Mouse (Mus musculus) erythroid progenitor cell, adult 5-6 weeks (primary cell): ENCODE data around the gene Tcaf1. TPM values are rescaled to one million over a fixed set of nuclear protein-coding genes. Genes with fewer than 3 reads are reported as not detected.

Experiments
- ATAC-seq: replicated peaks from 2 replicates; pipeline ENCODE4 v1.8.0; 2016; ENCODE audit warnings: moderate number of reproducible peaks, mild to moderate bottlenecking, moderate TSS enrichment, inconsistent platforms; ENCODE audit not compliant: poor library complexity, low FRiP score, severe bottlenecking
- total RNA-seq, 2 experiments: library from RNA; stranded (forward) in 1 of 2; stranded (reverse) in 1 of 2; fragments of 150-400 nt in 1 of 2; fragments of 186-747, 209-891 nt in 1 of 2; gene quantifications; 2 replicates each; pipeline versions ENCODE4 v1.2.3 to v1.2.4; 2015 to 2017; ENCODE audit warnings: low replicate concordance in 2 of 2

Tcaf1 gene
- total RNA-seq (2015; ENCODE audit: low replicate concordance) (not detected in 2 replicates), total RNA-seq (2017; ENCODE audit: low replicate concordance) (not detected in 2 replicates)

GRCm38 (mm10) chr6:42709291-42710211, at the start of gene Tcaf1:
Tcaf1 (minus strand) TSS chr6:42710088.
- ATAC-seq: no peak

GRCm38 (mm10) chr6:42756104-42756503, 46.2 kb upstream of the Tcaf1 start, which contains the start of gene Olfr38:
Olfr38 (plus strand) TSS chr6:42756404.
- no peak for ATAC-seq

- no peak for ATAC-seq
Observed at GRCm38 (mm10) chr6:42747846-42748245, 38.0 kb upstream of the Tcaf1 start.

GRCm38 (mm10) chr6:42742303-42742702, 32.4 kb upstream of the Tcaf1 start:
- no peak for ATAC-seq

GRCm38 (mm10) chr6:42739071-42739470, 29.2 kb upstream of the Tcaf1 start, which contains the start of gene Olfr453:
Olfr453 (plus strand) TSS chr6:42739371.
- no peak for ATAC-seq

- no peak for ATAC-seq
Observed at GRCm38 (mm10) chr6:42717973-42718372, 8.1 kb upstream of the Tcaf1 start.

GRCm38 (mm10) chr6:42714668-42715067, 4.8 kb upstream of the Tcaf1 start:
- no peak for ATAC-seq

GRCm38 (mm10) chr6:42692517-42693190, 17.2 kb downstream of the Tcaf1 start:
- ATAC-seq: peak; percentile 34; the same call in 1 of the 2 replicates

- ATAC-seq: no peak
Observed at GRCm38 (mm10) chr6:42692154-42692516, 17.8 kb downstream of the Tcaf1 start.

- ATAC-seq: no peak
Observed at GRCm38 (mm10) chr6:42689761-42690160, 20.1 kb downstream of the Tcaf1 start.

GRCm38 (mm10) chr6:42687907-42688306, 22.0 kb downstream of the Tcaf1 start:
- ATAC-seq: no peak

GRCm38 (mm10) chr6:42680077-42680476, 29.8 kb downstream of the Tcaf1 start:
- ATAC-seq: no peak

- no peak for ATAC-seq
Observed at GRCm38 (mm10) chr6:42676011-42676410, 33.9 kb downstream of the Tcaf1 start.

GRCm38 (mm10) chr6:42671767-42672166, 38.1 kb downstream of the Tcaf1 start:
- no peak for ATAC-seq

- ATAC-seq: no peak
Observed at GRCm38 (mm10) chr6:42667722-42668121, 42.2 kb downstream of the Tcaf1 start.

- ATAC-seq: no peak
Observed at GRCm38 (mm10) chr6:42661739-42662138, 48.1 kb downstream of the Tcaf1 start.

- 0 out of 2 replicates have a peak, but pooled peaks have one; percentile 39 for ATAC-seq
Observed at GRCm38 (mm10) chr6:42644912-42645549, 64.9 kb downstream of the Tcaf1 start, which contains the start of gene Tcaf2. Tcaf2 (minus strand) TSS chr6:42645254.

- ATAC-seq: no peak
Observed at GRCm38 (mm10) chr6:42634393-42634792, 75.5 kb downstream of the Tcaf1 start.

GRCm38 (mm10) chr6:42631395-42631794, 78.5 kb downstream of the Tcaf1 start:
- no peak for ATAC-seq
